Mouse (Mus musculus): Measurements from ENCODE around the gene Evi5.

DNA sequence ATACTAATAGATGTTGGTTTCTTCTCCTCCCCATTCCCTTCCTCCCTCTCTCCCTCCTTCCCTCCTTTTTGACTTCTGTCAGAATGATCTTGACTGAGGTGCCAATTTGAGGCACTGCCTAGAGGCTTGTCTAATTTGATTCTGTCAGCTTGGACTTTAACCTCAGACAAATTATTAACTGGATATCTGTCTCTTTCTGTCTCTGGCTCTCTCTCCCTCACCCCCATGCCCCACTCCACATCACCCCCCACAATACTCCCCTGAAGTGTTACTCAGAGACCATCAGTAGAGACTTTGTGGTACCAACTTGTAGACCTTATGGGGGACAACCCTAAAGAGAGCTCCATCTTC lies 329 bp upstream of the Evi5 start:
- TF ChIP-seq CTCF (IDR thresholded peaks at IDR 0.05; ENCODE audit: borderline replicate concordance, extremely low read depth, insufficient read depth, insufficient read length) = no peak
- TF ChIP-seq POLR2A (IDR thresholded peaks at IDR 0.05; ENCODE audit: borderline replicate concordance, extremely low read depth, insufficient read depth, insufficient read length, poor library complexity, severe bottlenecking) = no peak
